Mouse (Mus musculus) heart, embryonic 11.5 days (tissue): ENCODE results near the gene Dut. TPM values are rescaled to one million over a fixed set of nuclear protein-coding genes. Genes with fewer than 3 reads are reported as not detected.

ENCODE experiments used
- ATAC-seq: fragments of 200-750 bp; cut with Nextera tagmentation; replicated peaks from 2 replicates; pipeline ENCODE4 v1.8.0; 2017; ENCODE audit warnings: moderate library complexity; ENCODE audit not compliant: insufficient number of reproducible peaks, low FRiP score, low TSS enrichment
- H3K27ac ChIP-seq: fragments of 300-500 bp; sonication (generic); 2 replicates; pipeline ENCODE4 v1.5.1; 2014; ENCODE audit warnings: mild to moderate bottlenecking, low read depth, low read length
- H3K27me3 ChIP-seq: fragments of 300-500 bp; sonication (generic); 2 replicates; pipeline ENCODE4 v1.6.1; 2014; ENCODE audit warnings: mild to moderate bottlenecking, low read length, mixed read lengths; ENCODE audit not compliant: control insufficient read depth, insufficient read depth
- H3K36me3 ChIP-seq: fragments of 300-500 bp; sonication (generic); 2 replicates; pipeline ENCODE4 v1.6.1; 2014; ENCODE audit warnings: mild to moderate bottlenecking, low read length, moderate library complexity, mixed read lengths; ENCODE audit not compliant: control insufficient read depth, insufficient read depth
- H3K4me1 ChIP-seq: fragments of 300-500 bp; sonication (generic); 2 replicates; pipeline ENCODE4 v1.6.1; 2014; ENCODE audit warnings: low read length; ENCODE audit not compliant: control insufficient read depth, insufficient read depth
- H3K4me2 ChIP-seq: fragments of 300-500 bp; sonication (generic); 2 replicates; pipeline ENCODE4 v1.6.1; 2014; ENCODE audit warnings: mild to moderate bottlenecking, moderate library complexity
- H3K4me3 ChIP-seq: fragments of 300-500 bp; sonication (generic); 2 replicates; pipeline ENCODE4 v1.5.1; 2014; ENCODE audit warnings: low read depth, low read length
- H3K9ac ChIP-seq: fragments of 300-500 bp; sonication (generic); 2 replicates; pipeline ENCODE4 v1.6.1; 2014; ENCODE audit warnings: mild to moderate bottlenecking, low read depth, low read length, moderate library complexity
- H3K9me3 ChIP-seq: fragments of 300-500 bp; sonication (generic); replicated peaks from 2 replicates; pipeline ENCODE4 v1.6.1; 2016; ENCODE audit warnings: low read length; ENCODE audit not compliant: control insufficient read depth
- WGBS: fragments of 180-500 bp; shearing (Covaris S2); extraction: QIAGEN DNeasy Blood & Tissue Kit; methylation state at CpG from one replicate; pipeline ENCODE4 v1.1.7; 2014; ENCODE audit not compliant: insufficient replicate concordance; 5-methylcytosine and 5-hydroxymethylcytosine counted together
- polyA plus RNA-seq: library from polyadenylated mRNA; unstranded; fragments of >200 nt; fragmentation: Nextera tagmentation; extraction: Ambion mirVana; gene quantifications from 2 replicates; pipeline ENCODE4 v1.2.1, GENCODE M21; 2014

Dut gene
- polyA plus RNA-seq, 1 experiment from 2014 or later: 156 TPM

GRCm38 (mm10) chr2:125302625-125302924 is 55.6 kb downstream of the Dut start:
- WGBS: 75% methylated on average over 8 of the region's 8 CpGs
- H3K36me3 ChIP-seq: peaks cover 4% of the 10 kb centered on the region
- H3K27ac ChIP-seq: no peak overlapping the region
- no peaks in the 10 kb centered on the region for H3K4me1 ChIP-seq
- no peaks in the 10 kb centered on the region for H3K9me3 ChIP-seq
- H3K4me3 ChIP-seq: no peak overlapping the region
- no peaks in the 10 kb centered on the region for H3K27me3 ChIP-seq
- H3K4me2 ChIP-seq: no peak overlapping the region
- no peak overlapping the region for H3K9ac ChIP-seq
- ATAC-seq: no peak

- H3K27ac ChIP-seq: no peak overlapping the region
- no peak overlapping the region for H3K4me2 ChIP-seq
- H3K36me3 ChIP-seq: peaks cover 4% of the 10 kb centered on the region
- no peak for ATAC-seq
- 62% methylated on average over 5 of the region's 5 CpGs for WGBS
- H3K9ac ChIP-seq: no peak overlapping the region
- no peaks in the 10 kb centered on the region for H3K27me3 ChIP-seq
- H3K4me1 ChIP-seq: no peaks in the 10 kb centered on the region
- H3K9me3 ChIP-seq: no peaks in the 10 kb centered on the region
- H3K4me3 ChIP-seq: no peak overlapping the region
These were observed 56.9 kb downstream of the Dut start for GRCm38 (mm10) chr2:125303764-125304384.

- Histone ChIP-seq H3K4me1 (no peaks in the 10 kb centered on the region), H3K4me2 (no peak overlapping the region), H3K4me3 (no peak overlapping the region), H3K27me3 (no peaks in the 10 kb centered on the region), H3K9me3 (no peaks in the 10 kb centered on the region), H3K9ac (no peak overlapping the region), H3K36me3 (peaks cover 7% of the 10 kb centered on the region), H3K27ac (no peak overlapping the region)
- no peak for ATAC-seq
- WGBS: 86% methylated on average over 3 of the region's 3 CpGs
These were observed 57.8 kb downstream of the Dut start for GRCm38 (mm10) chr2:125304746-125305145.

- Histone ChIP-seq H3K36me3 (peaks cover 8% of the 10 kb centered on the region), H3K27me3 (no peaks in the 10 kb centered on the region), H3K4me3 (no peak overlapping the region), H3K4me1 (no peaks in the 10 kb centered on the region), H3K4me2 (no peak overlapping the region), H3K9me3 (no peaks in the 10 kb centered on the region), H3K9ac (no peak overlapping the region), H3K27ac (no peak overlapping the region)
- WGBS: 73% methylated on average over 3 of the region's 3 CpGs
- ATAC-seq: no peak
These were observed 58.7 kb downstream of the Dut start for GRCm38 (mm10) chr2:125305671-125306070.

Other genes with a start within 250 kb of the Dut start
- 4.2 and 4.9 TPM in 2 replicates for gene Slc24a5, start 179.1 kb upstream of the Dut start, polyA plus RNA-seq
- gene Myef2, start 123.5 kb upstream of the Dut start, polyA plus RNA-seq: 88.8 and 90.4 TPM in 2 replicates
- not detected in 2 replicates for gene Ctxn2, start 110.5 kb upstream of the Dut start, polyA plus RNA-seq
- gene Slc12a1, start 94.7 kb upstream of the Dut start, polyA plus RNA-seq: not detected in 2 replicates